Mouse (Mus musculus) retina, postnatal 7 days (tissue): ENCODE results near the gene Cacna2d2.

Source experiments
- DNase-seq: peaks from one replicate; pipeline ENCODE4 v3.0.0-alpha.2; 2012; ENCODE audit warnings: low read depth, low spot score

Cacna2d2 gene

DNA sequence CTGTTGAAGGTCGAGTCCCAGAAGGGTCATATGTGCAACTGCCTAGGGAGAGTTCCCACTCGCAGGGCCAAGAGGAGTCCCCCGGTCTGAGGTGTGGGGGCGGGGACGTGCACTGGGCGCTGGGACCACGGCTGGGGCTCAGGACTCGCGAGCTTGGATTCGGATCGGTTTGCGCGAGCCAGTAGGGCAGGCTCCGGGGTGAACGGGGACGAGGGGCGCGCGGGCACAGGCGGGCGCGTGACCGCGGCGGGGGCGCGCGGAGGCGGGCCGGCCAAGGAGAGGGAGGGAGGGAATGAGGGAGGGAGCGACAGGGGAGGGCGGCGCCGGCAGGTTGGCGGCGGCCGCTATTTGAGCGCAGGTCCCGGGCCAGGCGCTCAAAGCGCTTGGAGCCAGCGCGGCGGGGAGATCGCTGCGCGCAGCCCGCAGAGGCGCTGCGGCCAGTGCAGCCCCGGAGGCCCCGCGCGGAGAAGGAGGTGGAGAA is at the start of gene Cacna2d2:
TSS of gene Cacna2d2 (plus strand) at position 122 of the 481 bp plus-strand sequence.
- peak; percentile 53 for DNase-seq

DNA sequence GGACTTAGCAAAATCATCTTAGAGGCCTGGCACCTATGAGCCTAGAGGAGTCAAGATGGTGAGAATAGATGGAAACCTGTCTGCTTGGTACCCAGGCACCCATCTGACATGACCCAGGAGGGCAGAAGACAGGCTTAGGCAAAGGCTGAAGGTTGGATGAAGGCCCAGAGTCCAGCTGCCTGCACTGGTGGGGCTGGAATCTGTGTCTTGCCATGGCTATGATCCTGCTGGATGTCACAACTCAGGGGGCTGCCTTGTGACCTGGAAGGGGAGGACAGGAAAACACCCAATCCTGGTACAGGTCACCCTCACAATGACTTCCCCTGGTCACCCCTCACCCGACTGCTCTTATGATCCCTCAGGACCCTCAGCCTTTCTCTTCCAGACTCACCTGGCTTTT is 44.6 kb upstream of the Cacna2d2 start:
- no peak for DNase-seq

DNA sequence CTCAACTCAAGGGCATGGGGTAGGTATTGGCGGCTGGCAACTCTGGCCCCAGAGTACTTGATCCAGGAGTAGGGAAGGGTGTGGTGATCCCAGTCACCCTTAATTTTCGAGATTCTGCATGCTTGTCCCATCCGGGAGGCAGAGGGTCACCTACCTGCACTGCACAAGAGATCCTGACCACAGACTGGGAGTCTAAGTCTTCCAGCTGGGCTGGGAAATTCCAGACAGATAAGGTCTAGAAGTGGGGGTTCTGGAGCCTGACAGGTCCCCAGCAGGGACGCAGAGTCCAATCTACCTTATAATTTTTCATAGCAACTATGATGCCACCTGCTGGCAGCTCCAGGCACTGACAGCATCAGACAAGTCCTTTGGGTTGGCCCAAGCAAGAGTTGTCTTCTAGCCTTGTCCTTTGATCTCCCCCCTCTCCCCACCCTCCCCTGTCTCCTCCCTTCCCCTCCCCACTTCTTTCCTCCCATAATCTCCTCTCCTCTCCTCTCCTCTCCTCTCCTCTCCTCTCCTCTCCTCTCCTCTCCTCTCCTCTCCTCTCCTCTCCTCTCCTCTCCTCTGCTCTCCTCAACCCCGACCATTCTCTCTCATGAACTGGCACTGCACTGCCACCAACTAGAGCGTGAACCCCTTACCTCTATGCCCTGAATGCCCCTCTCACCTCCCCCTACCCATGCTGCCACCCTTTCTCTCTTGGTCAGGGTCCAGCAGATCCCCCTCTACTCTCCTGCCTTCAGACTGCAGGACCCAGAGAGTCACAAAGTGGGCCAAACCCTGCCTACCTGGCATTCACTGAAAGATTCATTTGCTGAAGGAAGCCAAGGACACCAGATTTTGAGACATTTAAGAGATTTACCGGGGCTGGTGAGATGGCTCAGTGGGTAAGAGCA is 43.3 kb upstream of the Cacna2d2 start:
- DNase-seq: peak; percentile 55

DNA sequence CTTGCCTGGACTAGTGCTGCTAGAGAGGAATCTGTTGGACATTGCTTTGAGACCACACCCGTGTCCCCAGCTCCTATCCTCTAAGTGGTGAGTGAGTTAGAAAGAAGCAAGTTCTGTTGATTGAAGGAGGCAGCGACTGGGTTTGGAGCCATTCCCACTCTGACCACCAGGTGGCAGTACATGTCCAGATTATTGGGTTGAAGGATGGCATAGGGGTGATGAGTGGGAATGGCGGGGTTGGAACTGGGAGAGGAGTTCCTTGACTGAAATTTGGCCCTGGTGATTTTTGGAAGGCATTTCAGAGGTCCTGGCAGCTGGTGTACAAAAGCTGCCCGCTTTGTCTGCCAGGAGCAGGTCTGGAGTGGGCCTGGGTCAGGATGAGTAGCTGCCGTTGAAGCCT is 41.8 kb upstream of the Cacna2d2 start:
- peak; percentile 69 for DNase-seq

DNA sequence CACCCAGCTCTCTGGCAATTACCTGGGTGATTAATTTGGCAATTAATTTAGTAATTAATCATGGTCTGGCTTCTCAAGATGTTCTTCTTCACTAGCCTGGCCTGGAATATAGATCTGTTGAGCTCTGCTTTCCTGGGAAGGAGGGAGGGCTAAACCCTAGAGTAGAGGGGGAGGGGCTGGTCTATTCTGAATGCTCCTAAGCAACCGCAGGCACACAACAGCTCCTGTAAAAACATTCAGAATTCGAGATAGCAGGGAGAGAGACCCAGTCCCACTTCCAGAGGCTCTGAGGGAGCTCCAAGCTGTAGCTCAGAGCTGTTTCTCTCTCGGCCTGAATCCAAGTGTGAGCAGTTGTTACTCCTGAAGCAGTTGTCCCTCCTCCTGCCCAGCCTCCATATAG is 38.4 kb upstream of the Cacna2d2 start:
- no peak for DNase-seq

DNA sequence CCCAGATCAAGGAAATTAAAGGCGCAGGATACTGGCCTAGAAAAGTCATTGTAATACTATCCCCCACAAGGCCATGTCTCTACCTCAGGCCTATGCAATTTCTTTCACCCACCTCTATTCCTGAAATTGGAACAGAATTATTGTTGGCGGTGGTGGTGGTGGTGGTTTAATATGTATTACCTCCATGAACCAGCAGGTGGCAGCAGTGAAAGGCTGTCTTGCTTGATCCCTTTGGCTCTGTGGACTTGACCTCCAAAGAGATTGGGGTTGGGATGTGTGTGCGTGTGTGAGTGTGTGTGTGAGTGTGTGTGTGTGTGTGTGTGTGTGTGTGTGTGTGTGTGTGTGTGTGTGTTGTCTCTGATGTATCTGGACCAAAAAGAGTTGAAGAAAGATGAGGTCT is 32.8 kb upstream of the Cacna2d2 start:
- DNase-seq: peak; percentile 62

DNA sequence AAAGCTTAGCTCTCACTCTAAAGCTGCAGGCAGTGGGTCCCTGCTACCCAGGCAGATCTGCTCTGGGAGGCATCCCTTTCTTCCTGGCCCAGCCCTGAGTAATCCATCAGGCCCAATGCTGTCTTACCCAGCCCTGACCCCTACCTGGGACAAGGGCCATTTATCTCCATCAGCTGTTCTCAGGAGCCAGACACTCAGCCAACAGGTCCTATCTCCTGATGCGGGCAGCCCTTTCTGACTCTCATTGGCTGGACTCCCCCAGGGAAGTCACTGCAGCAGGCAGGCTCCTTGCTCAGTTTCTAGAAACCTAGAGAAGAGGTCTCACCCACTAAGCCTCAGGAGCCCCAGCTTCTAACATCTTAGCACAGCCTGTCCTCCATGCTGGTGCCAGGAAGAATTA is 31.1 kb upstream of the Cacna2d2 start:
- no peak for DNase-seq

DNA sequence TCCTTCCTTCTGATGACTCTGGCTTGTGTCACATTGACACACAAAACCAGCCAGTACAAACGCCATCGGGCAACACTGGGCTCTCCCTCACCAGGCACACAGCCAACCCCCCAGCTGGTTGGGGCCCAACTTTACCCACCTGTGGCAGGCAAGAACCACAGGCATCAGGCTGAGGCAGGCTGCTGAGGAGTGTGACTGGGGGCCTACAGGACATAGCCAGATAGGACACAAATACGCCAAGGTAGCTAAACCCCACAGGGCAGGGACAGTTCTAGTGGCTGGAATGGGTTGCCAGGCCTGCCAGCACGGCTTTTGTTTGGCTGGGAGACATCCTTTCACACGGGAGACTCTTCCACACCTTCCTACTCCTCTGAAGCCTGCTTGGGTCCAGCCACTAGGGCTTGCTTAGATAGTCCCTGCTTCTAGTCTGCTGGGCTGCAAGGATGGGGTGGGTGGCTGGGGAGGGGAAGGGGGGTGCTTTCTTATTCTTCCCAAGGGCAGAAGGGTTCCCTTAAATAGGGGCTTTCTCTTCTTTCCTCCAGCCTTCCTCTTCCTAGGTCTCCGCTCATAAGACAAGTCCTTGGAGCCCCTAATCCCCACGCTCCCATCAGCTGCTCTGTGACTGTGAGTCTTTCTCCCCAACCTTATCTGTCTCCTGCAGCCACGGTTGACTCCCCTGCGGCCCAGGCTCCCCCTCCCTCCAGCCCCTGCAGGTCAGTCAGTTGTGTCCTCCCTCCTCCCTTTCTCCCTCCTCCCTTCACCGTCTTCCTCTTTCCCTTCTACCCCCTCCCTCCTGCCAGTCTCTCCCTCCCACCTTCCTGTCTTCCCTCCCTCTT is 29.9 kb upstream of the Cacna2d2 start:
- no peak for DNase-seq

DNA sequence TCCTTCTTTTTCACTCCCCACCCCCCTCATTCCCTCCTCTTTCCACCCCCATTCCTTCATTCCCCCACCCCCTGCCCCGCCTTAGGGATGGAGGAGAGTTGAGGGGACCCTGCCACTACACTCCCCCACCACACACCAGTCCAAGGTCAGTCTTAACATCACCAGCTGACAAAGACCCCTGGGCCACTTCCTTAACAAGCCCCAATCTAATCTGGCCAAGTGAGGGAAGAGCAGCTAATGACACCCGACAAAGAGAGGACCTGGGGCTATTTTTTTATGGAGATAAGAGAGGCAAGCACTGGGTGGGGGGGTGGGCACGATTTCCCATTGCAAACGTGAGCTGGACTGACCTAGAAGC is 29.3 kb upstream of the Cacna2d2 start:
- no peak for DNase-seq

DNA sequence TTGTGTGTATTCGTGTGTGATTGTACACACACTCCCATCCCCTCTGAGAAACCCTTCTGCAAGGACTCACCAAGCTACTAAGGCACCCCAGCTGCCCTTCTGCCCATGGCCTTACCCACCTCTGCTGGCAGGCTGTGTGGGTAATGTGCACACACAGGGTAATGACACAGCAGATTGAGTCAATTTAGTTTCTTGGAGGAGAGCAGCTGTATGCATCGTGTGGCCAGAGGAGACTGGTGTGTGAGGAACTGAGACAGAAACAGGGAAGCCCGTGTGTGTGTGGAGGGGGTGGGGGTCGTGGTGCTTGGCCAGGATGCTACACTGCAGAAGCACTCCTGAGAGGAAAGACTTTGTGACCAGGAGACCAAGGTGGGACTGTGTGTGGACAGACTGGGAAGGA is 27.0 kb upstream of the Cacna2d2 start:
- no peak for DNase-seq

DNA sequence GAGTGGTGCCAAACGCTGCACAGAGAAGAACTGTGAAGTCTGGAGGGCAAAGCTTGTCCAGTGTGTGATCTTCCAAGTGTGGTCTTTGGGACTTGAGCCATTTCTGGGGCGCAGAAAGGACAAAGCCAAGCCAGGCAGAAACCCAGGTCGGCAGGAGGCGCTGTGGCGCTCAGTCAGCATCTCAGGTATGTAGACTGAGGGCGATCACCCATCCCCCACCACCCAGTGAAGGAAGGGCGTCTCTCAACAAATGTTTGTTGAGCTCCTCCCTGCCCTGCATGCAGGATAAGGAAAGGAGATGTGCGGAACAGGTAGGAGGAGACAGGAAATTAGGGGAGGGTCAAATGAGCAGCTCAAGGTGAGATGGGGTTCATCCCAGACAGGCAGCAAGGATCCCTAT is 24.8 kb upstream of the Cacna2d2 start:
- no peak for DNase-seq

DNA sequence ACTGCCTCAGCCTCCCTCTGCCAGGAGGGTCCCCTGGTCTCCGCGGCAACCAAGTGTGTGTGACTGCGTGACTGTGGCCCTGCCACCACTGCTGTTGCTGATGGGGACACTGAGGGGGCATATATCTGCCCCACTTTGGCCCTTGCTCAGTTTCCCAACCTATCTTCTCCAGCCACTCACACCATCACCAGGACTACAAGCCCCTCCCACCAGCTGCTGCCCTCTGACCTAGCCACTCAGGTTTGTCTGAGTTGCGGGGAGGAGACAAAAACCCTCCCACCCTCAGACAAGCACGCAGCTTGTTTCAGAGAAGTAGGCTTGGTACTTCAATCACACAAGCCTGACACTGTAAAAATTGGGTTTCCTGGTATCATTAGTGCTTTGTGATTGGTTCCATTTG is 24.0 kb upstream of the Cacna2d2 start:
- no peak for DNase-seq

DNA sequence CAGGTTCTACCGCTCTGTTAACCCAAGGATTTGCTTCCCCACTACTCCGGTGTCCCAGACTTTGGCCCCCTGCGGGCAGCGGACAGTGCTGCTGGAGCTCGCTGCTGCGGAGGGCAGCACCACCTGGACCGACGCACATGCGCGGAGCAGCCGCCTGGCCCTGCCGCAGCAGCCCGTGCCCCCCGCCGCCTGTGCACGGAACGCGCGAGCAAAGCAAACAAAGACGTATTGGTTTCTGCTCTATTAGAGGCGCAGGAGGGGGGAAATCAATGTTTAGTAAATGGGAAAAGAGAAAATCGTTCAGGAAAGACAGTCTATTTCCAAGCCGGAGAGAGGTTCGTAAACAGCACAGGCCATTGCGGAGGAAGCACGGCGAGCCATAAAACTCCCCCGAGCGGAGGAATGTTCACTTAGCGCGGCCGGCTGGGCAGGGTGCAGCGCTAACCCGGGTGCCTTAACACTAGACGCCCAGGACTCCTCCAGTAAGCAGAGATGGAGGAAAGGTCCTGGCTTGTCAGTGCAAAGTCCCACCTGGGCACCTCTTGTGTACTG is 21.4 kb upstream of the Cacna2d2 start:
- DNase-seq: no peak

DNA sequence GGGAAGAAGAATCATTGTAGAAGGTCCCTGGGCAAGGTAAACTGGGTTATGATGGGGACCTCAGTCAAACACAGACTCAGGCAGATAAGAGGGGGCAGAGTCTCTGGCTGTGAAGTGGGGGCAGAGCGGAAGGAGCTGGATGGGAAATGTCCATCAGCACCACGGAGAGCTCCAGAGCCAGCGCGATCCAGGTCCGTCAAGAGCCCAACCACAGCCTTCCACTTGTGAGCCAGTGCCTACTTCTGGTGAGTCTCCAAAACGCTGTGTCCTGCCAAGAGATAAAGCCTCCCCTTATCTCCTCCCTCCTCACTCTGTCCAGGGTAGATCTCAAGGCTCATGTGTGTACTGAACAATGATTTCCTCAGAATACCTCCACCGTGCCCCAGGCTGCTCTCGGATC is 17.7 kb upstream of the Cacna2d2 start:
- DNase-seq: no peak

DNA sequence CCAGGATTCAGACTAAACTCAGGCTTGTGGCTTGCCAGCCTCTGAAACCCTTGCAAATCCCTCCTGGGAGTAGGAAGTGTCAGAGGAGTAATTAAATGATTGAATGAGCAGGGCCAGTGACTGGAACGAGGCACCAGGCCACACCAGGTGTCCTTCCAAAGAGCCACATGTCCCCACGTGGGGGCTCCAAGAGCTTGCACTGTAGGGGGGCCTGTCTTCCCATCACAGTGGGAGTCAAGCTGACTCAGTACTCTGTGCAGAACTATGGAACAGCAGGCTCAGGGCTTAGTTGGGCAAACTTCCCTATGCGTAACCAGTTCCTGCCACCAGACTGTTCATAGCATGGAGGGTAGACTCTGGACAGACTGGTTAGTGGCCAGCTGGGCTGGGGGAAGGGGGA is 15.0 kb upstream of the Cacna2d2 start:
- no peak for DNase-seq

DNA sequence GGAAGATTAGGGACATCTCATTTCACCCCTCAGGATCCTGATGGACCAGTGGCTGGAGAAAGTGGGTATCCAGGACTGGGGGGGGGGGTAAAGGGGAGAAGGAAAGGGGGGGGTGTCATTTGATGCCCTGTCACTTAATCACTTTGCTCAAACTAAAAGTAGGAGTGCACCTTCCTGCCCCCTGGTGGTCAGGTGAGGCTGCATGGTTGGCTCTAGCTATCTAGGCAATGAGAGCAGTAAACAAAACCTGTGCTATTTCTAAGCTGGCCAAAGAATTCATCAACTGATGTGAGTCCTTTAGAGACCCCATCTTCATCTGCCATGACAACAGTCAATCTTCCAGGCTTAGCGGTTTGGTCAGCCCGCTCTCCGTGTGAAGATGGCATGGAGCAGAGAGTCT is 12.7 kb upstream of the Cacna2d2 start:
- no peak for DNase-seq

DNA sequence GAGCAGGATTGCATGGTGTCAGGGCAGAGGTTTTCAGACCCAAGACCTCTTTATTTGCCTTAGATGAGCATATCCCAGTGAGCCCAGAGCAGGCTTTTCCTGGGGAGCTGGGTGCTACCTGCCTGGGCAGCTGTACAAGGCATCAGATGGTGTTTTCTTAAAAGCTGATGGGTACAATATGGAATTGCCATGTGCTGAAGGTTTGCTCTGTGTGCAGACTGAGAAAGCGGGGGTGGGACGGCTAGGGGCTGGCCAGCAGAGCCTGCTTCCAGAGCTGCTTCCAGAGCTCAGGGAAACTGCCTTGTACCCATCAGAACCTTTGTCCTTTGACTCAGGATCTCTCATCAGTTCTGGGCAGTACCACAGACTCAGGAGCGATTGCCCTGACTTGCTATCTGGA is 11.7 kb upstream of the Cacna2d2 start:
- no peak for DNase-seq

DNA sequence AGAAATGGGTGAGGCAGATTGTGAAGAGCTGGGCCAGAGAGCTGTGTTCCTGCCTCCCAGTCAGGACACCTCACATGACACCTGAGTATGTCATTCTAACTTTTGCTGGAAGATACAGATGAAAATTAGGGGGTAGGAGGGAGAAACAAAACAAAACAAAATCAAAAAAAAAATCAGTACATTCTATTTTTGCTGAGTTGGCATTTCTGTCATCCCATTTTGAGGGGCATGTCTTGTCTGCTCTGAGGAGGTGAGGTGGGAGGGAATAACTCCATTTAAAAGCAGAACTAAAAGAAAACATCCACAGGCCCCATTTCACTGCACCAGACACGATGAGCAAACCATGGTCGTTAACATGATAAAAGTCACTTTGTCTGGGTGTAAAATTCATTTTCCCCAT is 11.1 kb upstream of the Cacna2d2 start:
- no peak for DNase-seq

DNA sequence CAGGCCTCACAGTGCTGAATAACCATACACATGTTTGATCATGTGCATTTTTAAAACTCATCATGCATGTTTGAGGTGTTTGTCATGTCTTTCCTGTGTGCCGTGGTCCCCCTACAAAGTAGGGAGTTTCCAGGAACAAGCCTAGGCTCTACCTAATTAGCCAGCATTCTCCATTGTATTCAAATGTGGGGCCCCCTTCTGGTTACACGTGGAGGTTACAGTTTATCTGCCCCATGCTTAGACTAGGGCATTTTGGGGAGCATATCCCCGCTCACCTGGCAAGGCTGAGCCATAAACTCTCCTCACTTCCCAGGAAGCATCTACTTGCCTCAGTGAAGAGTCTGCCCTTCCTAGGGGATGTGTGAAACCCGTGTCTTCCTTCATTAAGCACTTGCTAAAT is 3.0 kb upstream of the Cacna2d2 start:
- DNase-seq: no peak

DNA sequence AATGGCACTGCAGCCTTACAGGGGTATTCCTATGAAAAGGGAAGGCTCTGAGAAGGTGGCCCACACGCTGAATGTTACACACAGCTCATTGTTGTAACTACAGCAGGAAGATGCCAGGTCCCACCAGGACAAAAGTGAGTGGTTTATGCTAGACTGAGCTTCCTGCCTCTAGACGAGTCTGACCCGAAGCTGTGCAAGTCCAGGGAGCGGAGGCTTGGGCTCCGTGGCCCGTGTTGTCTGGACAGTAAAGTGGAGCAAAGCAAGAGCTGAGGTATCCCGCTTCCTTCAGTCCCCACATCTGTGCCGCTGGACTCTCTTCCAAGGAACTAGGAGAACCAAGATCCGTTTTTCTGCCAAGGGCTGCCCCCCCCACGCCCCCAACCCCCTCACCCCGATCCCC is 444 bp upstream of the Cacna2d2 start:
- DNase-seq: no peak

DNA sequence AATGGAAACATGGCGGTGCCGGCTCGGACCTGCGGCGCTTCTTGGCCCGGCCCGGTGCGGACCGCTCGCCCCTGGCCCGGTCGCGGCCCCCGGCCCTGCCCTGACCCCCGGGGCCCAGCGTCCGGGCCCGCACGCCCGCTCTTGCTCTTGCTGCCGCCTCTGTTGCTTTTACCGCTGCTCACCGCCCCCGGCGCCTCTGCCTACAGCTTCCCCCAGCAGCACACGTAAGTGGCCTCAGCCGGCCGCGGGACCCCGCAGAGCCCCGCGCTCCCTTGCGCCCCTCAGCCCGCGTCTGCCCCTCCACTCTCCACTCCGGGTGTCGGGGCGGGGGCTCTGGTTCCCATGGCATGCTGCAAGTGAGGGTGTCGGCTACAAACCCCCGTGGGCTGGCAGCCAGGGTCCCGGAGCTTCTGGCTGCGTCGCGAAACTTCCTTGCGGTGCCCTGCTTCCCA is 674 bp downstream of the Cacna2d2 start:
- DNase-seq: no peak

DNA sequence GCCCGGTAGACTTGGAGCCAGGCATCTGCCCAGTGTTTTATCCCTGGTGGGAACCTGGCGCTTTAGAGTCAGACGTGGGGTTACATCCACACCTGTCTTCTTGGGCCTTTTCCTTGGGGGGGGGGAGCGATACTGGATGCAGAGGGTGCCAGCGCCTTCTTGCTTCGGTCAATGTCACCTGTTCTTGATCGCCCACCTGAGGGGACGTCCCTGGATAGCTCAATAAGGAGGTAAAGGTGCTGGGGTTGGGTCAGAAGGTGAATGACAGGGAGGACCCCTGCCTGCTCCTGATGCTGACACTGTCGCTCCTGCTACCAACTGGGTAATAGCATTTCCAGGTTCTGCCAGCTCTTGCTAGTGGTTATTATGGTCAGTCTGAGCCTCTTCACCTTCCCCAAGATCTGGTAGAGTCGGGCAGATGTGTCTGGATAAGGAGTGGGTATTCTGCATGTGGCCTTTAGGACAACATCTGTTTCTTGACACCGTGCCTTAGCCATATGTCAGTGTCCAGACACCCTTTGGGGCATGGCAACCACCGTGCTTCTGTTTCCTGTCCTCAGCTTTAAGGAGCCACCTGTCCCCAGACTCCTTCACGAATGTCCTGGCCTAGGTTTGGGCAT is 1.4 kb downstream of the Cacna2d2 start:
- no peak for DNase-seq
